Mouse (Mus musculus) cerebellum, adult 18-20 months (tissue): Measurements from ENCODE around the gene D10Jhu81e.
"Not testable (repeated sequence)": the region's sequence is repeated elsewhere in the genome, so short reads cannot be mapped to it uniquely, and the experiment has no call there.

ENCODE experiments used
- DNase-seq, 2 experiments: peaks; one replicate each; pipeline ENCODE4 v3.0.0; 2021

Gene D10Jhu81e

GRCm38 (mm10) chr10:78169281-78170042, at the start of gene D10Jhu81e:
D10Jhu81e (minus strand) TSS chr10:78169782.
- DNase-seq: peak; percentile 100

GRCm38 (mm10) chr10:78218576-78218975, 49.0 kb upstream of the D10Jhu81e start:
- DNase-seq: no peak

DNA sequence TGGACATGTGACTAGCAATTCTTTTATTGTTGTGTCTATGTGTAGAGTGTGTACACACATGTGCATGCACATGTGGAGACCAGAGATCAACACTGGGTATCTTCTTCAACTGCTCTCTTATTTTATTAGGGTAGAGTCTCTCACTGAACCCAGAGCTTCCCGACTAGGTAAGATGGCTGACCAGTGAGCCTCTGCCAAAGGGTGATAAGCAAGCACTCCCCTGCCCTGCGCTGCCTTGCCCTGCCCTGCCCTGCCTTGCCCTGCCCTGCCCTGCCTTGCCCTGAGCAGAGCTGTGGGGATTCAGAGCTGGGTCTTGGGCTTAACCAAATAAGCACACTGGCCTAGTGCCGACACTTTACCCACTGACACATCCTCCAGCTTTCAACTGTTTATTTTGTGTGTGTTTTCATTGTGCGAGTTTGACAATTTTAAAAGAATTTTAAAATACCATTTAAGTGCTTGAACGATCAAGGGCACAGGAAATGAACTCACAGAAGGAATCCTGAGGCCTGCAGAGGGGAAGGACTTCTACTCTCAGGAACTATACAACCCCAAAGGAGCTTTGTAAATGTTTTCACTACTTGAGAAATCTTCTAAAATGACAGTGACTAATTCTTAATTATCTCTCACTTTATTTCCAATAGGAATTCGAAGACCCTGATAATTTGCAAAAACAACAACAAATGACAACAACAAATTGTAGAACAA, 46.9 kb upstream of the D10Jhu81e start:
- DNase-seq: no peak

DNA sequence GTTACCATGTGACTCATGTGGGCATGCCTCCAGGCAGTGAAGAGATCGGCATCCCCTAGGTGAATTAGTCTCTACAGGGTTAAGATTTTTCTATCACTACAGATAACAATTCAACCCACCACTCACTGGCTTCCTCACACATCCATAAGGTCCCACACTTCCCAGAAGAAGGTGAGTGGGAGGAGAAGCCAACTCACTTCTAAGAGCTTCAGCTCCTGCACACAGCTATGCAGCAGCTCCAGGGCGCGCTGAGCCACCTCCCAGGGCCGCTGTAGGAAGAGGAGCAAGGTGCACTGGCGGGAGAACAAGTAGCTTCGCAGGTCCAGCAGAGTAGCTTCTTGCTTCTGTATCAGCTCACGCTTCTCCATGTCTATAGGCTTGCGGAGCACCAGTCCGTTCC, 44.8 kb upstream of the D10Jhu81e start:
- no peak for DNase-seq

GRCm38 (mm10) chr10:78211311-78211710, 41.7 kb upstream of the D10Jhu81e start:
- no peak for DNase-seq

- no peak for DNase-seq
Measured at GRCm38 (mm10) chr10:78201182-78201581, 31.6 kb upstream of the D10Jhu81e start.

DNA sequence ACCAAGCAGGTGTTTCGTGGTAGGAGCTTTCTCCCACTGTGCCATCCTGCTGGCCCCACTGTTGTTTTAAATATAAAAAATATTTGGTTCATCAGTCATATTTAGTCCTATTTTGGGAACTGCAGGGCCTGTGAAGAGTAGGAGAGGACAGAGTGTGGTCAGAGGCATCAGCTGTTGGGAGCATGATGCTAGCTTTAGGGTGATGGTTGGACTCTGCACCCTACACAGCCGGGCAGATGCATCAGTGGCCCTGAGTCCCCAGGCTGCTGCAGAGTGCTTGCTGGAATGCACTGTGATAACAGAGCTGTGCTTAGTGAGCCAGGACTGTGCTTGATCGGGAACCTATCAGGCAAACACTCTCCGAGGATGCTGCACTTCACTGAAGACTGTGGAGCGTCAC, 23.4 kb upstream of the D10Jhu81e start:
- no peak for DNase-seq

- DNase-seq: not testable (repeated sequence)
Measured at GRCm38 (mm10) chr10:78186076-78186475, 16.5 kb upstream of the D10Jhu81e start.

- no peak for DNase-seq
Measured at GRCm38 (mm10) chr10:78185381-78185725, 15.8 kb upstream of the D10Jhu81e start.

DNA sequence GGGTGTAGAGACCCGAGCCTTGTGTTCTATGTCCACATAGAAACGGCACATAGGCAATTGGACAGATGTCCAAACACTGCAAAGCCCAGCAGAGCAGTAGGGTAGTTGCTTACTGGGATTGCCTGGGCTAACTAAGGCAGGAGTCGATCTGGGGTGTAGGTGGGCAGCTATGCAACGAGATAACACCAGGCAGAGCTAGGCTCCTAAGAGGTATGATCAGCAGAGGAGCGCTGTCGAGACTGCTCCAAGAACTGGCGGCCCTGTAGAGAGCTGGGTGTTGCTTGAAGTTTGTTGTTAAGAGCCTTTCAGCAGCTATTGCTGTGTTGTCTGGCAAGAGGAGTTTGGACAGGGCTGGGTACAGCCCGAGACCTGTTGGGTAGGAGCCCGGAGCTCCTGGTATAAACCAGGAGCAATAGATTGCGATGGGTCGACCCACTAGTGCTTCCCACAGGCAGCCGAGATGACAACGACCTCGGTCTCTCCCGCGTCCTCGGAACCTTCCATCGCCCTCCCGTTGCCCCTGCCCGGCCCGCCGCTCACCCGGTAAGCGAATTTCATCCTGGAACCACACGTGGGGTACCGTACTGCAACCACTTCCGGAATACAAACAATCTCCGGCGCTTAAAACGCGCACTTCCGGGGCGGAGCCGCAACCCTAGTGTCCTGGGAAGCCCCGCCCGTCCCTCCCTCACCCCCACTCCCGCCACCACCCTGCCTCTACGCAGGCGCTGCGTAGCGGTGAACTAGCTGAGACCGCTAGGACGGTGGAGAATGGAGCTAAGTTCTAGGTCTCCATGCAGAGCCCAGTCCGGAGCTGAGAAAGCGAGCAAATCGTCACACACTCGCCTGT, 15.2 kb upstream of the D10Jhu81e start, which contains the start of gene Pwp2:
TSS of gene Pwp2 (minus strand) at position 619 of the 850 bp plus-strand sequence.
- DNase-seq: peak; percentile 90 to 91

GRCm38 (mm10) chr10:78183577-78183976, 14.0 kb upstream of the D10Jhu81e start:
- no peak for DNase-seq

DNA sequence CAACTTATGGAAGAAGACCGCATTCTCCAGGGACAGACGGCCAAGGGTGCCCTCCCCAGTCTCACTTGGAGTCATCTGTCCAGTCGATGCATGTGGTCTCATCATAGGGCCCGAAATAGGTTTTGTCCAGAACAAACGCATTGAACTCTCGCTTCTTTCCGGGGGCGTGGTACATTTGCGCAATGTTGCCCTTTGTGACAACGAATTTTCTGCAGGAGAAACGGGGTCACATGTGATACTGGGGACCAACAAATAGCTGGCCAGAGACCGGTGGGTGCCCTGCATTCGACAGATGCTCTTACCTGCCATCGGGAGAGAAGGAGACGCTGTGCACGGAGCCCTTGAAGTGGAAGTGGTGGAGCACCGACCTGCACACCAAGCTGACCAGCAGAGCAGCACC, 12.7 kb upstream of the D10Jhu81e start:
- DNase-seq: no peak

- DNase-seq: no peak
Measured at GRCm38 (mm10) chr10:78174474-78174873, 4.9 kb upstream of the D10Jhu81e start.

DNA sequence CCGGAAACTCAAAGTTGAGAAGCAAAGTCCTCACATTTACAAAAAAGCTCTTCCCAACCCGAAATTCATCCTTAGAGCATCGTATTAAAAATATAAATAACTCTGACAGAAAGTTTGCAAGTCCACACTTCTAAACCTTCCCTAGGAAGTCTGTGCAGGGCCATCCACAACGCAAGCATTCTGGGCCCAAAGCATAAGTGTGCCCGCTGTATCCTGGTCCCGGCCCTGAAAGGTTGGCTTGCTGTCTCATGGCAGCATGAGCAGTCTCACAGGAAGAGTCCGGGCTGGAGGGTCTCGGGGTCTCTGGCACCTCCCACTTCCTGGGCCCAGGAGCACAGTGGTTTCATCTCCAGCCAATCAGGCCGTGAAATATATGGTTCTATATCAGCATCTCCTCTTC, 2.0 kb upstream of the D10Jhu81e start:
- DNase-seq: no peak

DNA sequence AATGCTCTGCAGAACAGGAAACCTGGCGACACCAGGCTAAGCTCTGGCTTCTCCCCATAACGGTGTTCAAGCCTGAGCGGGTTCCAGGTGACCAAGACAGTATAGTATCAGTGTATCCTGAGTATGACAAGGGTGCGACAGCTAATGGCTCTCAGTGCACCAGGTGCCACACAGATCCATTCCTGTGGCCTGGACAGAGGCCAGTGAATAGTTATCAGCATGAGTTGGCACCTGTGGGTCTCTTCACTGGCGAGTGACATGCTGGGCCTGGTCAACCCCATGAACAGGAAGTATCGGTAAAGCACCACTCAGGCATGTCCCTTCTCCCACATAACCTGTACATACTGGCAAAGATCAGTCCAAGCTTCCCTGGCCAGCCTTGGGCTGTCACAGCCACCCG, 1.5 kb upstream of the D10Jhu81e start:
- DNase-seq: no peak

DNA sequence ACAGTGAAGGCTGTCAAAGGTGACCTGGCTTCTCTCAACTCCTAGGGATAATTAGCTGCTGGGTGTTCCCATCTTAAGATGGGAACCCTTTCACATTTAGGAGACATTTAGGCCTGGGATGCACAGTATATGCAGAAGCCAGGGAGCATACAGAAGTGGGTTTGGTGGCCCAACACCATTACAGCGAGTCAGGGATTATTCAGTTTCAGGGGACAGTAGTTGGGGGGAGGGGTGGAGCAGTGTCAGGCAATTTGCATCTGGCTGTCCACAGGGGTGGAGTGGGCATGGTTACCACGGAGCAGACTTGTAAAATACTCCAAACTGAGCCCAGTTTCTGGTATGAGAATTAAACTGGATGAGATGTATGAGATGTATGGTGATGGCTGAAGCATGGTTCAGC, 863 bp upstream of the D10Jhu81e start:
- no peak for DNase-seq

DNA sequence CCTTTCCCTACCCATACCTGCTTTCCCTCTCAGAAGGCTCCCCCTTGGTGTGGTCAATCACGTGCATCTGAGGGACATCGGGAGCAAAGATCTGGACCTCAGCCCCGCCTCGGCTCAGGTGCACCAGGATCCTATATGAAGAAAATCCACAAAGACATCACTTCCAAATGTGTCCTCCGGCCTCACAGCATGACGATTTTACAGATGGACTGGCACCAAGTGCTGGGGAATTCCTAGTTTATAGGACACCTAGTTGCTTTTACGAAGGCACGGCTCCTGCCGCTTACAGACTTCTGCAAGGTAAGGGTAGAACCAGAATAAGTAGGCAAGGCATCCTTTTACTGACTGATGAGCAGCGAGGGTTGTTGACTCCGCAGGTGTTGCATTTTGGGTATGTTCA, 790 bp downstream of the D10Jhu81e start:
- DNase-seq: peak in 1 of 2 experiments; percentile 35

GRCm38 (mm10) chr10:78167775-78168174, 1.8 kb downstream of the D10Jhu81e start:
- no peak for DNase-seq

DNA sequence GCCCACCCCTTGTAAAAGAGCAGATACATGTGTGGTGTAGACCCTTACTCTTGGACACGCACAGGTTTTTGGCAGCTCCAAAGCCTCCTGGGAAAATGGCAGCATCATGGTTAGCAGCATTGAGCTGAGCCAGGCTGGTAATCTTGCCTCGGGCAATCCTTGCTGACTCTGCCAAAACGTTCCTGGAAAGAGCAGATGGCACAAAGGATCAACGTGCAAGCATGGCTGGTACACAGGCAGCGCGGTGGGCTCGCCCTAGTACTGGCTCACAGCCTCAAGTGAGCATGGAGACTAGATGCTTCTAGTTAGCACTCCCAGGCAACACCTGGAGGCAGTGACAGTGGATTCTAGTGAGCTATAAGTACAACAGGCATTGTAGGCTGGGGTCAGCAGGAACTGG, 2.2 kb downstream of the D10Jhu81e start:
- DNase-seq: peak; percentile 53 to 55

GRCm38 (mm10) chr10:78165256-78166005, 4.2 kb downstream of the D10Jhu81e start:
- DNase-seq: peak; percentile 46 to 51

- DNase-seq: peak; percentile 82 to 84
Measured at GRCm38 (mm10) chr10:78164786-78165185, 4.8 kb downstream of the D10Jhu81e start.

- DNase-seq: peak; percentile 78 to 80
Measured at GRCm38 (mm10) chr10:78163923-78164322, 5.7 kb downstream of the D10Jhu81e start.

- DNase-seq: no peak
Measured at GRCm38 (mm10) chr10:78163241-78163640, 6.3 kb downstream of the D10Jhu81e start.
